Mouse (Mus musculus): ENCODE measurements at regions not wholly inside any gene's neighbourhood (a gene's known extent, or its start where the extent isn't known, plus 50 kb on each side); places are given as distances from the start of the nearest gene placed in this dataset.
A peak's percentile ranks its signal among the peaks of the same experiment; 100 is the strongest.

DNA sequence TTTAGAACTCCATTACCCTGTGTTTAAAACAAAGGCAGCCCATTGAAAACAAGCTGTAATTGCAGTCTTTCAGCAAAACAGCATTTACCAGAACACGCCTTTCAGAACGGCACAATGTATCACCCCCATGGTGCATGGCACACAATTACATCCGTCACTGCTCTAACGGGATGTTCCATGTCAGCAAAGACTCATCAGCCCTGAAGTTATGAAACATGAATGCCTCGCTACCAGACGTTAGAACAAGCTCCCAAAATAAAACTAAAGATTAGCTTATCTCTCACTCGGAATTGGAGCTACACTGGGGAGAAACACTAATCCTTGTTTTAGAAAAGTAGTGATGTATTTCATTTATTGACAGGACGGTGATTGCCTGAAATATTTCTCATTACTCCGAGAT is 301.4 kb downstream of the Tox3 start:
- DNase-seq: peak; percentile 21 to 36

DNA sequence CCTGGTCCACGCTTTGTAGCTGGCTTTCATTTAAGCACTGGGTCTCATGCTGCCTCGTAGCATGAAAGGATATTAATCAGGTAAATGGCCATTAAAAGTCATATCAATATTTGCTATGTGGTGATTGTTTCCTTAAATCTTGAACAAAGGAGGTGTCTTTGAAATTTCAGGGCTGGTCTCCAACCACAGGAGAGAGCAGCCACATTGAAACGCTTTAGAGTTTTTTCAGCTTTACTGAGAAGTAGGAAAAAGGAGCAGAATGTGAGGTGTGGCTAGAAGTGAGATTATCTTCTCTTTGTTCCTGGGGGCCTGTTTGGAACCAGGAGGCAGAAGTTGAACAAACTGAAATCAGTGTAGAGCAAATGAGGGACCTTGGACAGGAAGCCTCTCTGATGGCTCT is 311.7 kb downstream of the Tox3 start:
- DNase-seq: no peak

DNA sequence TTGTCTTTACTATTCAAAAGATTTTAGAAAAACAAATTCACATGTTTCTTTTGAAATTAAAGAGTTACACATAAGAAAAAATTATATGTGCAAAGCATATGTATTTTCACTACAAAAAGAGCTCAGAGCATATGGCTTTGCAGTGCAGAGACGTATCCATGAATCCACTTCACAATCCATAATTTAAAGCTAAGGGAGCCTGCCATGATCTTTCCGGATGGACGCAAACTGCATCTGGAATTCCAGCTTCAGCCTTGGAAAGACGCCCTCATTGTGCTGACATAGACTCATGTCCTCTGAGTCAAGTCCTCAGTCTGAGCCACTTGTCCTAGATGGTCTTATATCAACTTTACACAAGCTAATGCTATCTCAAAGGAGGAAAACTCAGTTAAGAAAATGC is 315.6 kb downstream of the Tox3 start:
- no peak for DNase-seq

DNA sequence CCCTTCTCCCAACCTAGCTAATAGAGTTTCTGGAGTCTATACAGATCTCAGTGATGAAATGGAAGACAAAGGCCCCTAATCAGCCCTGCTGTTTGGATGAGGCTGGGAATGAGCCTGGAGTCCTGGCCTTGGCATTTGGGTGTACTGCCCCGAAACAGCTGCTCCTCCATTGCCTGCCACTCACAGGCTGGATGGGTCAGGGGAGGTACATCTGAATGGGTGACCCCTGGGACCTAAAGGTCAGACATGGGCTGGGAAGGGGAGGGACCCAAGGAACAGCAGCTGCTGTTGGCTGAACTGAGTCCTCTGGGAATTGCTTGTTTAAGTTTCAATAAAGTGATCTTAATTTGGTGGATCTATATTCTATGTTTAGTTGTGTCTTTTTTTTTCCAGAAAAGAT is 316.9 kb downstream of the Tox3 start:
- DNase-seq: no peak

DNA sequence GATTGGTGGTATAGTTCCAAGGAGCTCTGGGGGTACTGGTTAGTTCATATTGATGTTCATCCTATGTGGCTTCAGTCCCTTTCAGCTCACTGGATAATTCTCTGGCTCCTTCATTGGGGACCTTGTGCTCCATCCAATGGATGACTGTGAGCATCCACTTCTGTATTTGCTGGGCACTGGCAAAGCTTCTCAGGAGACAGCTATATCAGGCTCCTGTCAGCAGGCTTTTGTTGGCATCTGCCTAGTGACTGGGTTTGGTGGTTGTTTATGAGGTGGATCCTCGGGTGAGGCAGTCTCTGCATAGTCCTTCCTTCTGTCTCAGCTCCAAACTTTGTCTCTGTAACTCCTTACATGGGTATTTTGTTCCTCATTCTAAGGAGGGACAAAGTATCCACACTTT is 330.2 kb downstream of the Tox3 start:
- peak in 1 of 2 experiments; percentile 28 for DNase-seq

DNA sequence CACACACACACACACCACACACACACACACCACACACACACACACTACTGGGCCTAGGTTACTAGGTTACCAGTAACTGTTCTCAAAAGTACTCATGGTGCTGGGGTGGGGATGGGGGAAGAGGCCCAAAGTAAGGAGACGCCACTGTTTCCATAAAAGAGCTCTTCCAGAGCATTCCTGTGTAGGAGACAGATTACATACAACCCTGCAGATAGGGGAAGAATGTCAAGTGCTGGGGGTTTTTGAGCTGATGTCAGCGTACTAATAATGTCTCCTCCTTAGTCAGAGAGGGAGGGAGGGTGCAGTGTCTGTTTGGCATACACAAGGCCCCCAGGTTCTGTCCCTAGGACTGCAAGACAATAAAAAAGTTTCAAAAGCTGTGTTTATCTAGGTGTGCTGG is 334.4 kb downstream of the Tox3 start:
- DNase-seq: peak; percentile 45 to 71

DNA sequence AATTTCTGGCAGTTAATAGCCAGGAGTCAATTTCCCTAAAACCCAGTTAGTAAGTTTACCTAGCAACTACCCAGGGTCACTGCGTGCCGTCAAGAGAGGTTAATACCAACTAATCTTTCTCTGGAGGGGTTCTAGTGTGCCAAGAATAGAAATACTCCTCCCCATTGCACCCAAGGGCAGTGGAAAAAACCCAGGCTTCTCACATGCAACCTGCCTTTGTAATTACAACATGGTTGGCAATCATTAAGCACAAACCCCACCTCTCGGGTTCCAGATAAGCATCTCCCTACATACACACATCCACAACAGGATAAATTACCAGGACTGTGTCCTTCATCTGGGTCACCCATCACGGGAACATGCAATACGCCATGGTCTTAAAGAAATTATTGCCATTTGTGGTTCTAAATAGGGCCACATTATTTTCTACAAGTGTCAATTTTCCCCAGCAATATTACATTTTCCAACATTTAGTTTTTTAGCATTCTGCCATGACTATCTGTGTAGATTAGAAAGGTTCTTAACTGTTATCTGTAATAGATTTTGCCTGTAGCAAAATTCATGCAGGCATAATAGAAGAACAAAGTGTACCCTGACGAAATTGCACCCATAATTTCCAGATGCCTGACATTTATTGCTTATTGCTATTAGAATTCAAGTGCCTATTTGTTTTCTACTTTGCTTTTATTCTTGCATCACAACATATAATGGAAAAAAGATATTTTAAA is 336.3 kb downstream of the Tox3 start:
- DNase-seq: peak; percentile 32 to 33

DNA sequence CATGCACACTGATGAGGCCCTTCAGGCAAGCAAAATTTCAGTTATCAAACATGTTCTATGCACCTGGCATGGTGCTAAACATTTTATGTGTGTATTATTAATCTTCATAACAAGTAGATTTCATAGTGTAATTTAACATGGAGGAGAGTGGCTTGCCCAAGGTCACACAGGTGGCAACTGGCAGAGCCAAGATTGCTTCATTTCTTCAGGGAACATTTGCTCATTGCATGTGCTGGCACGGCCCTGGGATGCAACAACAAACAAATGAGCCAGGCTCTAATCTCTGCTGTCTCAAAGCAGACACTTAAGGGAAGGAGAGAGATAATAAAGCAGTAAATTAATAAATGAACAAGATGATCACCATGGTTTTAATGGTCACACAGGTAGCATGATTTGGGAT is 338.7 kb downstream of the Tox3 start:
- no peak for DNase-seq

DNA sequence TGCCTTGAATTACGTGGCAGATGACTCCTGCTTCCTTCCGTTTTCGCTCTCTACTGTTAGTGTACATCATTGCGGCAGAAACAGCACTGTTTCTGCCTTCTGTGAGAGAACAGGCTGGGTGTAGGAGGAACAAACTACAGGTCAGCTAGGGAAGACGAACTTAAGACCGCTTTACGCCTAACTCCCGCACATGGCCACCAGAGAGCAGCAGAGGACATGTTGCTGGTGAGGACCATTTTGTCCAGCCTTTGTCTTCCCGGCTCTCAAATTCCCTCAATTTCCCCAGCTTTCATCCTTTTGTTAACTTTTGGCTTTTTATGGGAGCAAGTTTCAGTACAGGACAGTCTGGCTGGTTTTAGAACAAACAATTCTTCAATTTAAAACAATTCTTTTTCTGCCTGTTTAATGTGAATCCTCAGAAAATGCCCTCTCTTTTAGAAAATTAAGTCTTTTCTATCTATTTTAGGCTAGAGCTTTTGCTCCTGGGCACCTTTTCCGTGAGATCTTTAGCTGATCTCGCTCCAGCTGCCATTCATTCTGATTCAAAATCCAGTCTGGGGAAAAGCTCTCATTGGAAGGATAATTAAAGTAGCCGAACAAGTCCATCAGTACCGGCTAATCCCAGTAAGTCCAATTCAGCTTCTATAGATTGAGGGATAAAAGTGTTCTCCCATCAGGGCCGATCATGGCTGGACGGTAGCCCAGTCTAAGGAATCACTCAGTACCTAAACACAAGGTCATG is 347.1 kb downstream of the Tox3 start:
- peak; percentile 49 to 91 for DNase-seq

DNA sequence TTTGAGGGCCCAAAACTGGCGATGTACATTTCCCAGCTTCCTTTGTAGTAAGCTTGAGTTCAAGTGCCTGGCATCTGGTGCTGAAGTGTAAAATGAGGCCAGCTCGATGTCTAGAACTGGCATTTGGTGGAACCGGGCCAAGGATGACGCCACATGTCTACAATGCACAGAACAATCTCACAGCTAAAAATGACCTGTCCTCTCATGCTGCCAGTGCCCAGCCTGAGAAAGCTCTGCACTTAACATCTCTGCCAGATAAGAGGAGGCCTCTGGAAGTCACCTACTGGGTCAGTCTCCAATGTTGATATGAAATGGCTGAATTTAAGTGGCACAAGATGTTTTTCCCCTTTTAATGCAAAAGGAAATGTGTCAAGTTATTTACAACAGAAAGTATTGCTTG is 354.4 kb downstream of the Tox3 start:
- peak; percentile 84 to 88 for DNase-seq

DNA sequence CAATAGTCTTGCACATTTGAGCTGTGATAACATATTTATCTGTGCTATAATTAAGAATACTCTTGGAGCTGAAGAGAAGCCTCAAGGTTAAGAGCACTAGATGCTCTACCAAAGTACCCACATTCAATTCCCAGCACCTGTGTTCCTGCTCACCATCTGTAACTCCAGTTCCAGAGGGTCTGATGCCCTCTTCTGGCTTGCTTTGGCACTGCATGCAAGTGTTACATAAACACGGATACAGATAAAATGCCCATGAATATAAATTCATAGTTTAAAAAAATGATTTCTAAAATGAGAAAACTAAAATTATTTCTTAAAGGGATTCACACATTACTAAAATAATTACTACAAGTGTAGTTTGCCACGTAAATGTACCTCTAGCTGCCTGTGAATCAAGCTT is 364.3 kb downstream of the Tox3 start:
- DNase-seq: no peak

DNA sequence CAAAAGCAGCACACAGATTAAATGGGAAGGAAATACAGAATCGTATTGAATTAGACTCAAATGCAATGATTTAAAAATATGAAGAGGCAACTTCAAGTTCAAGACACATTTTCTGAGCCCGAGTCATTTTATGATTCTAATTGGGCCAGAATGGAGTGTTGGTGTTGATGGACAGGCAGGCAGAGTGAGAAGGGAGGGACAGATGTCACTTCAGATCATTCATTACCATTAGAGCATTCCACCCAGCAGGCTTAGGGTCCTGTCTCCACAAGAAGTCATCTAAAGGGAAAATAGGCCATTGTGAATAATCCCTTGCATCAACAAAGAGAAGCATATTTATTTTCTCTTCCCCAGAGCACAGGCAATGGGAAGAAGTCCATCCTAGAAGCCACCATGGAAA is 365.6 kb downstream of the Tox3 start:
- no peak for DNase-seq

DNA sequence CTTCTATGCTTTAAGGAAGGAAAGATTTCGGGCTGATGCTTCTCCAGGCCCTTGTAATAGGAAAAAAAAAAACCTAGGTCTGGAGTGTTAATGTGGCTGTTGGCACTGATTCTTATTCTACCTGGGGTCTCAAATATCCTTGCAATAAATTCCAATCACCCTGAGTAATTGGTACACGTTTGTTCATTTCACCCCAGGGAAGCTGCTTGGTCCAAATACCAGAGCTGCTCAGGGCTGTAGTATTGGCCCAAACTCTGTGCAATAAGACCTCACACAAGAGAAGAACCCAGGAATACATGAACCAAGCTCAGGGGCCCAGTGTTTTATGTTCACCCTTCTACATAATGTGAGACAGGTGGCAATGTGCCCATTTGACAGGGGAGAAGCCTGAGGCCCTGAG is 366.8 kb downstream of the Tox3 start:
- no peak for DNase-seq

DNA sequence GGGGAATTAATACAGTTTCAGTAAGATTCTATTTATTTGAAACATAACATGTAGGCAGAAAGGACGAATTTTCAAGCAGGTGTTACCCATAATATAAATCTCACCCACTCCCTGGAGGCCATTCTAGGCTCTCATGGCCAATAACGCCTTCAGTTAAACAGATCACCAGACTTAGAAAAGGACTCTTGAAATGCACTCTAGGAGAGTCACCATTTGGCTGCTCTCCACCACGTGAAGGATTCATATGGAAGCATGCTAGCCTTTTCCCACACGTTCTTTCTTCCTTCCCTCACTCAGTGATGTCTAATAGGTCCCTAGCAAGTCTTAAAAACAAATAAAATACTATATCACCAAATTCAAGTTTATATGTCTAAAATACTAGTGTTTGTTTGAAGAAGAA is 367.7 kb downstream of the Tox3 start:
- DNase-seq: no peak

DNA sequence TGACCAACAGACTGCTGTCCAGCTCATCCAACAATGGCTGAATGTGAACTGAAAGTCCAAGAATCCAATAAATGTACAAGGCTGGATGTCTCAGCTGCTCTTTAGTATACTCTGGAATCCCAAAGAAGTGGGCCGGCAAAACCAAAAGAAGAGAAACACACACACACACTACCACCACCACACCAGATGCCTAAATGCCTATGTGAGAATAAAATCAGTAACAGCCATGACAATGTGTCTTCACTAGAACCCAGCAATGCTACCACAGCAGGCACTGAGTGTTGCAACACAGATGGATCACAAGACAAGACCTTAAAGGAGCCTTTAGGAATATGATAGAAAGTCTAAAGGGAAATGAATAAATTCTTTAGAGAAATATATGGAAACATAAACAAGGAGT is 385.3 kb downstream of the Tox3 start:
- no peak for DNase-seq

DNA sequence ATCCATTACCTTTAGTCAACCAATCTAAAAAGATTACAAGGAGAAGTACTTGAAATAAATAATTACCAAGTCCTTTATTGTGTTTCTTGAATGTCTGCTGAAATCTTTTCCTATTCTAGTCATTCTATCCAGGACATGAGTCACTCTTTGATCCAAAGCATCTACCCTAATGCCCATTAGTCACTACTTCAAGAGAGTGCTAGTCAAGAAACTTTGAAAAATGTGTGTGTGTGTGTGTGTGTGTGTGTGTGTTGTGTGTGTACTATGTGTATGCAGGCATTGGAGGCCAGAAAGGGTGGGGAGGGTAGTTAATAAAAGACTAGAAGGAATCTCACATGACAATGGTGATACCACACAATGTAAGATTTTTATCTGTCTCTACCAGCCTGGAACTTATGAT is 390.7 kb downstream of the Tox3 start:
- no peak for DNase-seq

DNA sequence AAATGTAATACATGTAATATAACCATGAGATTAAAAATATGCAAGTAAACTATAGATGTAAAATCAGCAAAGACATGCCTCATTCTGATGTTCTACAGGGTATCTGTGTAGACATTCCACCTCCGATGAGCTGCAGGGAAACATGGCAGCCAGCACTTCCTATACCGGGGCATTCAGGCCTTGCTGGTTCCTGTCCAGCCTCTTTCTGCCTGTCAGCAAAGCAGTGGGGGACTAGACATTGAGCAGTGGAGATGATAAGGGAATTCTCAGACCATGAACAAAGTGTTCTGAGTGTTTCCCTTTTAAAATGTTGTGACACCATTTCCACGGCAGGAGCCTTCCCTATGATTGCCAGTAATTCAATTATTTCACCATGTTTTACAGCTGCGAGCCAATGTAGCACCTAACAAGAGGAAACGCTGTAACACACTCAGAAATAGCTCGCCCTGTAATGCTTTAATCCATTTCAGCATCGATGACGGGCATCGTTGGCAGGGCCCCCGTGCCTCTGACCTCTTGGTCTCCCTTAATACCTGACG is 391.6 kb downstream of the Tox3 start:
- peak in 1 of 2 experiments; percentile 3 for DNase-seq

DNA sequence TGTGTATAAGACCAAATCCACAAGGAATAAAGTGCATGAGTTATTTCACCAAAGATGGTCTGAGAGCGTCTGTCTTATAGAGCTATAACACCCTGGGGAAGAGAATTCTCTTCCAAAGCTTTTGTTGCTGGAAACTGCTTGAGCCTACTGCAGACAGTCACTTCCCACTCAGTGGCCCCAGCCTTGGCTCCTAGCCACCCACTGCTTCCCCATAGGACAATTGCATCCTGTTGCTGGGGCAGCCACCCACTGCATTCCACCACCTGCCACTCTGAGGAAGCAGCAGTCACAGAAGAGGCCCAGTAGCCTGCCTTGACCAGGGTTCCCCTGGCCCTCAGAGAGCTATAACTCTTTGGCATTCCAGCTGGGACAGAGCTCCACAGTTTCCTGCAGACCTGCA is 409.3 kb downstream of the Tox3 start:
- DNase-seq: peak in 1 of 2 experiments; percentile 0

DNA sequence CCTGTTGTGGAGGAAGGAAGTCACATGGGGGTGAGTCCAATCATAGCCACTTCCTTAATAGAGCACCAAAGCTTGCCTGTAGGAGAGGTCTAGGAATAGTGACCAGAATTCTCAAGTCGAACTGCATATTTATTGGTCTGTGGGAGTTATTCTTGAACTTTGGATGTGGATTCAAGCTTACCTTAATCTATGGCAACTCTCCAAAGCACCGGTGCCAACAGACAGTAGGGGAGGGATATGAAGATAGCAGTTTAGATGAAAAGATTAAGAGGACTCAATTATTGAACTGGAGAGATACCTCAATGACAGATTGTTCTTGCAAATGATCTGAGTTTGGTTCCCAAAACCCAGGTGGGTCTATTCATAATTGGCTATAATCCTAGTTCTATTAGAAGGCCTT is 413.6 kb downstream of the Tox3 start:
- no peak for DNase-seq

DNA sequence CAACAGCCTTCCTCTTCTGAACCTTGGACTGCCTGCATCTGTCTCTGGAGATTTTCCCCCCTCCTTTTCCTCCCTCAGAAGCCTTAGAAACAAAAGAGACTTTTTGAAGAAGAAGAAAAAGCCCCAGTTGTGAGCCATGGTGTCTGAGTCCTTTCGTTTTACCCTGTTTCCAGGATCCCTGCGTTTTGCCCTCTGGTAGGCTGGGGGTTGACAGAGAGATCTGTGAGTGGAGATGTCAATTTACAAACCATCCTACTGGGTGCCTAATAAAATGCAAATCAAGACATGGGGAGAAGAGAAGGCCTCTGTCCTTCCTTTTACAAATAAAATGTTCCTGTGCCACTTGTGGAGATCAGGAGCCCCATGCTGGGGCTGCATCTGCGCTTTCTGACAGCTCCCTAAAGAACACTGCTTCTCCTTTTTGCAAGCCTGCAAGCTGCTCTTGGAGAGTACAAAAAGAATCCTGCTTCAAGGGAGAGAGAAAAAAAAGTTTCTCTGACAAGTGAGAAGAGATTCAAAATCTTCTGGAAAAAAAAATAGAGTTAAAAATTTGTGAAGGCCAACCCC is 421.4 kb downstream of the Tox3 start:
- DNase-seq: no peak

DNA sequence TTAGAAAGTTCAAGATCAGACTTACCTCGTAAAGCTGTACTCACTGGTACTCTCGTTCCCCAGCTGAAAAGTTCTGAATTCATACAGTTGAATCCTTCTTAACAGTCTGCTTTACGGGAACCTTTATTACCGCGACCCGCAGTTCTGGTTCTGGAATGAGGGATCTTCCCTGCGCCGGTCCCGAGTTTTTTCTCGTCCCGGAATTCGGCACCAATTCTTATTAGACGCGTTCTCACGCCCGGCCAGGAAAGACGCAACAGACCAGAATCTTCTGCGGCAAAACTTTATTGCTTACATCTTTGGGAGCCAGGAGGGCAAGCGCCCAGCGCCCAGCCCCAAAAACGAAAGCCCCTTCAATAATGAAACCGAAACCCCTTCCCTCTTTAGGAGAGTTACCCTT is 423.4 kb downstream of the Tox3 start:
- peak; percentile 1 to 3 for DNase-seq

DNA sequence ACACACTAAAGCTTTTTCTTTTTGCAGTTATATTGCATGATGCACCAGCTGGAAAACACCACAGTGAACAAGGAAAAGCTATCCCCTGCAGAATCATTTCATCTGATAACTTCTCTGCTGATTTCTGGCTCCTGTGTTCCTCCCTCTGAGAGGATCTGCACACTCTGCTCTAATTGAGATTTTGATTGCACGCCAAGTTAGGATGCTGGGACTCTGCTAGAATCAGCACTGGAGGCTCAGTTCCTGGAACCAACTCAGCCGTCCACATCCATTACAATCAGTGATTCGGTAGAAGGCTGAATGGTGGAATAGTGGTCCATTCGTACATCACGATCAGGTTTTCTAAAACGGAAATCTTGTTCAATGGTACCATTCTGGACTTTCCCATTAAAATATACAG is 434.1 kb downstream of the Tox3 start:
- no peak for DNase-seq

DNA sequence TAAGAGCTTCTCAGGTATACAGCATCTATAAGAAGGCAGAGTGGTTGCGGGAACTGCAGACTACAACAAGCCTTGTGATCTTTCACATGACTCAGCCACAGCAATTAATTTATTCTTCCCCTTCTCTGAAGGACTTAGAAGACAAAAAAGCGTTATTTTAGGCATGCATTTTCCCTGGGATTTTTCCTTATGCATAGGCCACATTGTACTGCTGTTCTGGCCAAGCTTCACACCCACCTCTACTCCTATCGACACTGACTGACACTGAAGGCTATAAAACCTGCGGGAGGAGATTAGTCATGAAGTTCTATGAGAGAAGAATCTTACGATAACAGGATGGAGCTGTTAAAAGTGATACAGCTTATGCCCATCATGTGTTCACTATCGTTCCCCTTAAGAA is 441.9 kb downstream of the Tox3 start:
- DNase-seq: no peak

DNA sequence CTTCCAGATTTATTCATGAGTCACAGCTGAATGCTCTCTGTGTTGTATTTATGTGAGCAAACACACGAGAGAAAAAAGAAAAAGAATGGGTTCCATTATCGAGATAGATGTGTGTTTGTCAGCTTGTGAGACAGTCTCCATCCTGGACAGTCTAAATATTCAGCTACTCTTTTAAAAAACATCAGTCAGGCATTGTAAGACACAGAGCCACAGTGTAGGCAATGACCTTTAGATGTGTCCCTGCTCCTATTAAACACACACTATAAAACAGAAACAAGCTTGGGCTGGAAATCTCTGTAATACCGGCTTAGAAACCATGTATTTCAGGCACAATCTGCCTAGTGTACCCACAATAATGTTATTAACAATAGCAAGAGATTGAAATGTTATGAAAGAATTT is 442.6 kb downstream of the Tox3 start:
- DNase-seq: no peak
